In the genomic region with DNA sequence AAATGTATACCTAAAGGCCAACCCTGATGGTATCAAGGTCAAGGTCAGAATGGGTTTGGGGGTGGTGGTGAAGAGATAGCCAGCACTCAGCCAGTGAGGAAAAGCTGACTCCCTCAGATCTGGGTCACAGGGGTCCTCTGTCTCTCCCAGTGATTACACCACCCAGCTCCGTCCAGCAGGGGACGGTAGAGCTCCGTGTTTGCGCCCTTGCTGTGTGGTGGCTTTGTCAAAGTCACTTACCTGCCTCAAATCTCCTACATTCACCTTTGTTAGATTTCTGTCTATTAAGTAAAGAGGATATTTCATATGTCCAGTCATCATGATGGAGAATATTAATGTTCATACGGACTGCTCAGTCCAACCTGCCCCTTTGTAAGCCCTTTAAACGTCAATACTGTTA, we compare ENCODE assay signal across 9 mouse cellular contexts. TPM values are rescaled to one million over a fixed set of nuclear protein-coding genes. Genes with fewer than 3 reads are reported as not detected.
DNase-seq lines count a peak whose midpoint lies in the region; ATAC-seq and TF ChIP-seq lines count a peak whose summit lies in the region.
"Had no signal": no experiment of that assay in that cellular context is flagged by ENCODE, and none has a peak within 500 bp of the region (broad histone marks: within the 10 kb centered on the region; RNA-seq: fewer than 3 reads in every experiment).

No protein-coding gene starts in this region.

- no peak overlapping the region for H3K27ac ChIP-seq in forebrain, embryonic 11.5 days (ENCODE audit: low read depth, low read length)
- H3K27ac ChIP-seq in forebrain, embryonic 16.5 days (ENCODE audit: low read length): no peak overlapping the region
- no peak overlapping the region for H3K27ac ChIP-seq in midbrain, embryonic 11.5 days (ENCODE audit: low read depth, low read length)
- no peak overlapping the region for H3K27ac ChIP-seq in midbrain, embryonic 16.5 days (ENCODE audit: low read length)
- H3K27ac ChIP-seq in lung, embryonic 14.5 days (ENCODE audit: low read depth): no peak overlapping the region

- H3K9ac ChIP-seq in forebrain, embryonic 11.5 days (ENCODE audit: low read length): no peak overlapping the region
- no peak overlapping the region for H3K9ac ChIP-seq in forebrain, embryonic 16.5 days (replicated peaks; ENCODE audit: low read depth, low read length)
- no peak overlapping the region for H3K9ac ChIP-seq in midbrain, embryonic 11.5 days (ENCODE audit: low read length)
- no peak overlapping the region for H3K9ac ChIP-seq in midbrain, embryonic 16.5 days (ENCODE audit: low read depth, low read length)
- H3K9ac ChIP-seq in lung, embryonic 14.5 days: no peak overlapping the region

- no peak overlapping the region for H3K4me2 ChIP-seq in forebrain, embryonic 11.5 days (ENCODE audit: low read depth, low read length, severe bottlenecking)
- no peak overlapping the region for H3K4me2 ChIP-seq in forebrain, embryonic 16.5 days (ENCODE audit: low read length)
- H3K4me2 ChIP-seq in midbrain, embryonic 11.5 days: no peak overlapping the region
- no peak overlapping the region for H3K4me2 ChIP-seq in midbrain, embryonic 16.5 days (ENCODE audit: low read length)
- H3K4me2 ChIP-seq in lung, embryonic 14.5 days: no peak overlapping the region

- intact Hi-C loops in gastrocnemius, postnatal 36 days (cut with DNase I): loop anchor here (2.0 kb wide), 1 partner anchor 19 kb away; the partner anchor contains the start of gene Adamts17

- H3K27me3 ChIP-seq in forebrain, embryonic 11.5 days (ENCODE audit: control insufficient read depth, insufficient read depth, low read length): no peaks in the 10 kb centered on the region
- no peaks in the 10 kb centered on the region for H3K27me3 ChIP-seq in forebrain, embryonic 16.5 days (replicated peaks; ENCODE audit: control insufficient read depth, insufficient read depth, low read length)
- H3K27me3 ChIP-seq in midbrain, embryonic 11.5 days (ENCODE audit: control insufficient read depth, insufficient read depth, low read length): no peaks in the 10 kb centered on the region
- H3K27me3 ChIP-seq in midbrain, embryonic 16.5 days (ENCODE audit: control insufficient read depth, insufficient read depth, low read depth, low read length): no peaks in the 10 kb centered on the region
- no peaks in the 10 kb centered on the region for H3K27me3 ChIP-seq in lung, embryonic 14.5 days (ENCODE audit: insufficient read depth, low read length)

- DNase-seq in forebrain, embryonic 11.5 days (ENCODE audit: low spot score): peak; percentile 74
- peak; percentile 81 for DNase-seq in midbrain, embryonic 11.5 days (ENCODE audit: low spot score, missing footprints)
- DNase-seq in adrenal gland, adult 2 months: peak; percentile 48
- peak; percentile 19 to 41 for DNase-seq in gastrocnemius, postnatal 36 days
- DNase-seq in lung, embryonic 14.5 days: peak; percentile 73
- DNase-seq in thymus, postnatal 36 days: peak; percentile 69 to 78

- H3K9me3 ChIP-seq in forebrain, embryonic 11.5 days (ENCODE audit: control insufficient read depth, low read length): no peaks in the 10 kb centered on the region
- H3K9me3 ChIP-seq in forebrain, embryonic 16.5 days (ENCODE audit: control insufficient read depth, low read length): no peaks in the 10 kb centered on the region
- no peaks in the 10 kb centered on the region for H3K9me3 ChIP-seq in midbrain, embryonic 11.5 days (ENCODE audit: control insufficient read depth, low read length)
- H3K9me3 ChIP-seq in midbrain, embryonic 16.5 days (replicated peaks; ENCODE audit: control insufficient read depth, low read length, poor library complexity, severe bottlenecking): no peaks in the 10 kb centered on the region
- no peaks in the 10 kb centered on the region for H3K9me3 ChIP-seq in lung, embryonic 14.5 days (ENCODE audit: low read depth, low read length)

- no peak overlapping the region for H3K4me3 ChIP-seq in forebrain, embryonic 11.5 days (ENCODE audit: low read depth, low read length)
- H3K4me3 ChIP-seq in forebrain, embryonic 16.5 days (replicated peaks; ENCODE audit: low read length): no peak overlapping the region
- H3K4me3 ChIP-seq in midbrain, embryonic 11.5 days (ENCODE audit: low read depth, low read length): no peak overlapping the region
- no peak overlapping the region for H3K4me3 ChIP-seq in midbrain, embryonic 16.5 days (ENCODE audit: low read depth, low read length)
- H3K4me3 ChIP-seq in lung, embryonic 14.5 days (ENCODE audit: low read depth, low read length): no peak overlapping the region

- H3K36me3 ChIP-seq in forebrain, embryonic 11.5 days (ENCODE audit: control insufficient read depth, insufficient read depth, low read length): no peaks in the 10 kb centered on the region
- no peaks in the 10 kb centered on the region for H3K36me3 ChIP-seq in forebrain, embryonic 16.5 days (ENCODE audit: control insufficient read depth, insufficient read depth)
- no peaks in the 10 kb centered on the region for H3K36me3 ChIP-seq in midbrain, embryonic 11.5 days (ENCODE audit: control insufficient read depth, insufficient read depth, low read length)
- no peaks in the 10 kb centered on the region for H3K36me3 ChIP-seq in midbrain, embryonic 16.5 days (ENCODE audit: control insufficient read depth, insufficient read depth, low read length)
- H3K36me3 ChIP-seq in lung, embryonic 14.5 days (ENCODE audit: insufficient read depth): no peaks in the 10 kb centered on the region

- 29% methylated on average over 6 of the region's 6 CpGs for WGBS in forebrain, embryonic 11.5 days
- WGBS in forebrain, embryonic 16.5 days: 26% methylated on average over 6 of the region's 6 CpGs
- 26% methylated on average over 6 of the region's 6 CpGs for WGBS in midbrain, embryonic 11.5 days
- WGBS in midbrain, embryonic 16.5 days: 25% methylated on average over 6 of the region's 6 CpGs
- WGBS in lung, embryonic 14.5 days: 20% methylated on average over 6 of the region's 6 CpGs

- ATAC-seq in forebrain, embryonic 11.5 days (replicated peaks; ENCODE audit: low FRiP score): no peak
- no peak for ATAC-seq in forebrain, embryonic 16.5 days
- ATAC-seq in midbrain, embryonic 11.5 days (ENCODE audit: low FRiP score): no peak
- ATAC-seq in midbrain, embryonic 16.5 days: no peak
- no peak for ATAC-seq in lung, embryonic 14.5 days (ENCODE audit: insufficient read depth)

- H3K4me1 ChIP-seq in forebrain, embryonic 11.5 days (replicated peaks; ENCODE audit: control insufficient read depth, insufficient read depth, low read length): no peaks in the 10 kb centered on the region
- no peaks in the 10 kb centered on the region for H3K4me1 ChIP-seq in forebrain, embryonic 16.5 days (replicated peaks; ENCODE audit: control insufficient read depth, insufficient read depth, low read length)
- H3K4me1 ChIP-seq in midbrain, embryonic 11.5 days (ENCODE audit: control insufficient read depth, insufficient read depth, low read length): no peaks in the 10 kb centered on the region
- no peaks in the 10 kb centered on the region for H3K4me1 ChIP-seq in midbrain, embryonic 16.5 days (ENCODE audit: control insufficient read depth, insufficient read depth, low read length)
- H3K4me1 ChIP-seq in lung, embryonic 14.5 days (ENCODE audit: insufficient read depth): no peaks in the 10 kb centered on the region

- peak; percentile 98 for TF ChIP-seq CTCF in lung, embryonic 14.5 days (IDR thresholded peaks at IDR 0.05; ENCODE audit: low read depth)

RNA-seq across cellular contexts. Expression of gene Adamts17, which starts 19.5 kb away (rescaled TPM):
- polyA plus RNA-seq in forebrain, embryonic 11.5 days (2014; fragmentation: Nextera tagmentation; extraction: Ambion mirVana): 0.72 and 1.1 TPM in 2 replicates
- polyA plus RNA-seq in forebrain, embryonic 16.5 days (2015; fragmentation: Nextera tagmentation; extraction: Ambion mirVana): 2.0 and 3.7 TPM in 2 replicates
- polyA plus RNA-seq in midbrain, embryonic 11.5 days (2014; fragmentation: Nextera tagmentation; extraction: Ambion mirVana): 0.54 and 0.96 TPM in 2 replicates
- 2.6 and 3.4 TPM in 2 replicates for polyA plus RNA-seq in midbrain, embryonic 16.5 days (2015; fragmentation: Nextera tagmentation; extraction: Ambion mirVana)
- 1 to 10 TPM; 2.2 to 4.3 TPM for total RNA-seq in adrenal gland, adult 2 months (2021)
- polyA plus RNA-seq in adrenal gland, adult 2 months (2012; rRNA removed): 4.6 and 6.3 TPM in 2 replicates
- total RNA-seq in gastrocnemius, postnatal 36 days (2021): under 1 TPM; 0.44 to 0.56 TPM
- 10.5 and 11.6 TPM in 2 replicates for polyA plus RNA-seq in lung, embryonic 14.5 days (2014; fragmentation: Nextera tagmentation; extraction: Ambion mirVana)
- total RNA-seq: neutrophil, adult 5-6 weeks had no signal

Comparison
In these comparisons a context has a peak if more than half of its experiments do, and no peak if none do; other contexts are left out.
1. DNase-seq: peak in every context shown above with its lines; median percentile 81 in midbrain, embryonic 11.5 days; 74 in forebrain, embryonic 11.5 days; 74 in thymus, postnatal 36 days; 73 in lung, embryonic 14.5 days; 48 in adrenal gland, adult 2 months; 30 in gastrocnemius, postnatal 36 days.